ENCODE assay signal across 24 mouse cellular contexts in genomic region chr9:41215026-41215425, GRCm38 (mm10). TPM values are rescaled to one million over a fixed set of nuclear protein-coding genes. Genes with fewer than 3 reads are reported as not detected.
DNase-seq lines count a peak whose midpoint lies in the region; ATAC-seq and TF ChIP-seq lines count a peak whose summit lies in the region.
"Had no signal": no experiment of that assay in that cellular context is flagged by ENCODE, and none has a peak within 500 bp of the region (broad histone marks: within the 10 kb centered on the region; RNA-seq: fewer than 3 reads in every experiment).

No protein-coding gene starts in this region.

- TF ChIP-seq CTCF in hindbrain, postnatal 0 days (IDR thresholded peaks at IDR 0.05; ENCODE audit: low read depth), result no peak

- no peak for DNase-seq in embryonic facial prominence, embryonic 10.5 days (ENCODE audit: low spot score)
- no peak for DNase-seq in liver, embryonic 13.5 days
- no peak for DNase-seq in hindbrain, postnatal 0 days (ENCODE audit: low spot score)
- no peak for DNase-seq in adrenal gland, postnatal 4 days (ENCODE audit: low spot score in 2 of 2)
- DNase-seq: adrenal gland, postnatal 10 days; B cell, adult 2 months; cerebellum, adult 18-20 months; cerebellum, postnatal 10 days; heart, postnatal 10 days; kidney, adult 2 months; kidney, postnatal 4 days; lung, postnatal 36 days had no signal

- ATAC-seq in erythroid progenitor cell, adult 5-6 weeks (replicated peaks; ENCODE audit: low FRiP score, poor library complexity, severe bottlenecking), result peak; percentile 43; the same call in 1 of the 2 replicates
- ATAC-seq in liver, embryonic 13.5 days (ENCODE audit: low read depth), result peak; percentile 74
- peak; percentile 45 for ATAC-seq in megakaryocyte progenitor cell, adult 5-6 weeks (replicated peaks; ENCODE audit: poor library complexity)
- ATAC-seq in hindbrain, postnatal 0 days, result no peak
- ATAC-seq in midbrain, embryonic 15.5 days (replicated peaks), result no peak
- ATAC-seq: forebrain, embryonic 16.5 days; hindbrain, embryonic 16.5 days; intestine, embryonic 15.5 days; midbrain, embryonic 13.5 days had no signal

- peaks cover 41% of the 10 kb centered on the region for H3K4me1 ChIP-seq in embryonic facial prominence, embryonic 10.5 days
- peaks cover 25% of the 10 kb centered on the region for H3K4me1 ChIP-seq in liver, embryonic 13.5 days (replicated peaks)
- peaks cover 15% of the 10 kb centered on the region for H3K4me1 ChIP-seq in hindbrain, postnatal 0 days (ENCODE audit: insufficient read depth, low read length)
- H3K4me1 ChIP-seq in midbrain, embryonic 15.5 days, result peaks cover 22% of the 10 kb centered on the region

- WGBS in embryonic facial prominence, embryonic 10.5 days, result 91% methylated on average over 5 of the region's 5 CpGs
- WGBS in liver, embryonic 13.5 days (ENCODE audit: insufficient replicate concordance), result 30% methylated on average over 5 of the region's 5 CpGs
- WGBS in hindbrain, postnatal 0 days, result 89% methylated on average over 5 of the region's 5 CpGs
- WGBS in midbrain, embryonic 15.5 days, result 90% methylated on average over 5 of the region's 5 CpGs

- no peak overlapping the region for H3K4me2 ChIP-seq in liver, embryonic 13.5 days
- no peak overlapping the region for H3K4me2 ChIP-seq in hindbrain, postnatal 0 days (ENCODE audit: low read depth, low read length)
- H3K4me2 ChIP-seq in midbrain, embryonic 15.5 days, result no peak overlapping the region
- H3K4me2 ChIP-seq: heart, embryonic 13.5 days; intestine, embryonic 15.5 days; midbrain, embryonic 13.5 days; stomach, embryonic 15.5 days had no signal

- H3K27me3 ChIP-seq in embryonic facial prominence, embryonic 10.5 days (replicated peaks; ENCODE audit: low read depth, poor library complexity, severe bottlenecking), result no peaks in the 10 kb centered on the region; the same call in 1 of the 2 replicates
- peaks cover 9% of the 10 kb centered on the region; the same call in 1 of the 2 replicates for H3K27me3 ChIP-seq in liver, embryonic 13.5 days
- H3K27me3 ChIP-seq in hindbrain, postnatal 0 days (ENCODE audit: insufficient read depth, low read length), result no peaks in the 10 kb centered on the region
- H3K27me3 ChIP-seq in midbrain, embryonic 15.5 days (replicated peaks), result no peaks in the 10 kb centered on the region
- H3K27me3 ChIP-seq: heart, embryonic 13.5 days; intestine, embryonic 15.5 days; midbrain, embryonic 13.5 days; stomach, embryonic 15.5 days had no signal

- H3K36me3 ChIP-seq in embryonic facial prominence, embryonic 10.5 days (replicated peaks), result no peaks in the 10 kb centered on the region
- H3K36me3 ChIP-seq in liver, embryonic 13.5 days, result no peaks in the 10 kb centered on the region
- H3K36me3 ChIP-seq in hindbrain, postnatal 0 days (ENCODE audit: insufficient read depth, low read length), result no peaks in the 10 kb centered on the region
- H3K36me3 ChIP-seq in midbrain, embryonic 15.5 days (replicated peaks), result no peaks in the 10 kb centered on the region
- H3K36me3 ChIP-seq: heart, embryonic 13.5 days; hindbrain, embryonic 10.5 days; intestine, embryonic 15.5 days; midbrain, embryonic 13.5 days; stomach, embryonic 15.5 days had no signal

- H3K4me3 ChIP-seq in embryonic facial prominence, embryonic 10.5 days, result no peak overlapping the region
- no peak overlapping the region for H3K4me3 ChIP-seq in liver, embryonic 13.5 days (replicated peaks)
- H3K4me3 ChIP-seq in hindbrain, postnatal 0 days (ENCODE audit: low read length), result no peak overlapping the region
- H3K4me3 ChIP-seq in midbrain, embryonic 15.5 days, result no peak overlapping the region
- H3K4me3 ChIP-seq: heart, embryonic 13.5 days; hindbrain, embryonic 10.5 days; intestine, embryonic 15.5 days; megakaryocyte, embryonic 14.5 days; midbrain, embryonic 13.5 days; stomach, embryonic 15.5 days had no signal

- H3K27ac ChIP-seq in embryonic facial prominence, embryonic 10.5 days (replicated peaks), result peak overlapping the region; percentile 54
- H3K27ac ChIP-seq in liver, embryonic 13.5 days, result no peak overlapping the region
- H3K27ac ChIP-seq in hindbrain, postnatal 0 days, result no peak overlapping the region
- H3K27ac ChIP-seq in midbrain, embryonic 15.5 days, result no peak overlapping the region
- H3K27ac ChIP-seq: heart, embryonic 13.5 days; hindbrain, embryonic 10.5 days; intestine, embryonic 15.5 days; kidney, postnatal 0 days; midbrain, embryonic 13.5 days; stomach, embryonic 15.5 days had no signal

- no peak overlapping the region for H3K9ac ChIP-seq in liver, embryonic 13.5 days
- H3K9ac ChIP-seq in hindbrain, postnatal 0 days (replicated peaks; ENCODE audit: low read length), result no peak overlapping the region
- H3K9ac ChIP-seq in midbrain, embryonic 15.5 days, result no peak overlapping the region
- H3K9ac ChIP-seq: heart, embryonic 13.5 days; intestine, embryonic 15.5 days; midbrain, embryonic 13.5 days; stomach, embryonic 15.5 days had no signal

- H3K9me3 ChIP-seq in embryonic facial prominence, embryonic 10.5 days, result no peaks in the 10 kb centered on the region
- no peaks in the 10 kb centered on the region for H3K9me3 ChIP-seq in liver, embryonic 13.5 days (replicated peaks)
- no peaks in the 10 kb centered on the region for H3K9me3 ChIP-seq in hindbrain, postnatal 0 days (ENCODE audit: low read length)
- no peaks in the 10 kb centered on the region for H3K9me3 ChIP-seq in midbrain, embryonic 15.5 days
- H3K9me3 ChIP-seq: heart, embryonic 13.5 days; hindbrain, embryonic 10.5 days; intestine, embryonic 15.5 days; megakaryocyte, embryonic 14.5 days; midbrain, embryonic 13.5 days; stomach, embryonic 15.5 days had no signal

RNA-seq across cellular contexts. Expression of gene Ubash3b, which starts 53.5 kb away (rescaled TPM):
- polyA plus RNA-seq in embryonic facial prominence, embryonic 10.5 days (2016; fragmentation: Nextera tagmentation; extraction: Ambion mirVana), result 6.7 and 7.4 TPM in 2 replicates
- total RNA-seq in erythroid progenitor cell, adult 5-6 weeks (2015; ENCODE audit: low replicate concordance), result 3.4 and 6.1 TPM in 2 replicates
- total RNA-seq in erythroid progenitor cell, adult 5-6 weeks (2017; ENCODE audit: low replicate concordance), result 1.8 and 11.4 TPM in 2 replicates
- polyA plus RNA-seq in liver, embryonic 13.5 days (2015; fragmentation: Nextera tagmentation; extraction: Ambion mirVana), result 6.7 and 7.9 TPM in 2 replicates
- 8.8 and 9.9 TPM in 2 replicates for total RNA-seq in megakaryocyte progenitor cell, adult 5-6 weeks (2015)
- total RNA-seq in megakaryocyte progenitor cell, adult 5-6 weeks (2017), result 5.3 and 5.8 TPM in 2 replicates
- 41.0 and 41.3 TPM in 2 replicates for total RNA-seq in hindbrain, postnatal 0 days (2014; rRNA removed)
- polyA plus RNA-seq in hindbrain, postnatal 0 days (2015; fragmentation: Nextera tagmentation; extraction: Ambion mirVana), result 28.0 and 28.6 TPM in 2 replicates
- 1 to 10 TPM; 6.5 to 6.7 TPM for total RNA-seq in adrenal gland, postnatal 4 days (2021)
- 23.9 and 25.9 TPM in 2 replicates for polyA plus RNA-seq in midbrain, embryonic 15.5 days (2015; fragmentation: Nextera tagmentation; extraction: Ambion mirVana)

Comparison
In these comparisons a context has a peak if more than half of its experiments do, and no peak if none do; other contexts are left out.
1. ATAC-seq: peak in erythroid progenitor cell, adult 5-6 weeks (single experiment), liver, embryonic 13.5 days (single experiment) and megakaryocyte progenitor cell, adult 5-6 weeks (single experiment); none in hindbrain, postnatal 0 days (single experiment) and midbrain, embryonic 15.5 days (single experiment).